Mouse (Mus musculus) midbrain, postnatal 0 days (tissue): ENCODE results near the gene Rab7. TPM values are rescaled to one million over a fixed set of nuclear protein-coding genes. Genes with fewer than 3 reads are reported as not detected.

Experiments used
- ATAC-seq: fragments of 200-750 bp; cut with Nextera tagmentation; 2 replicates; pipeline ENCODE4 v1.8.0; 2017; ENCODE audit warnings: moderate number of reproducible peaks, mild to moderate bottlenecking, moderate TSS enrichment, moderate library complexity; ENCODE audit not compliant: low FRiP score
- DNase-seq: peaks from one replicate; pipeline ENCODE4 v3.0.0-alpha.2; 2015; ENCODE audit warnings: low spot score
- H3K27ac ChIP-seq: fragments of 300-500 bp; sonication (generic); 2 replicates; pipeline ENCODE4 v1.5.1; 2014; ENCODE audit warnings: low read depth, mild to moderate bottlenecking, low read length, mixed read lengths
- H3K27me3 ChIP-seq: fragments of 300-500 bp; sonication (generic); 2 replicates; pipeline ENCODE4 v1.6.1; 2014; ENCODE audit warnings: low read length, control low read depth, mixed read lengths; ENCODE audit not compliant: insufficient read depth
- H3K36me3 ChIP-seq: fragments of 300-500 bp; sonication (generic); 2 replicates; pipeline ENCODE4 v1.6.1; 2014; ENCODE audit warnings: low read length, control low read depth, mixed read lengths; ENCODE audit not compliant: insufficient read depth
- H3K4me1 ChIP-seq: fragments of 300-500 bp; sonication (generic); 2 replicates; pipeline ENCODE4 v1.6.1; 2014; ENCODE audit warnings: mild to moderate bottlenecking, control low read depth, antibody characterized with exemption, low read length, mixed read lengths; ENCODE audit not compliant: insufficient read depth
- H3K4me2 ChIP-seq: fragments of 300-500 bp; sonication (generic); 2 replicates; pipeline ENCODE4 v1.6.1; 2014; ENCODE audit warnings: low read depth, mild to moderate bottlenecking, low read length, mixed read lengths; ENCODE audit not compliant: poor library complexity, severe bottlenecking
- H3K4me3 ChIP-seq: fragments of 300-500 bp; sonication (generic); 2 replicates; pipeline ENCODE4 v1.5.1; 2014; ENCODE audit warnings: low read depth, mild to moderate bottlenecking, low read length, moderate library complexity
- H3K9ac ChIP-seq: fragments of 300-500 bp; sonication (generic); replicated peaks from 2 replicates; pipeline ENCODE4 v1.6.1; 2014; ENCODE audit warnings: mild to moderate bottlenecking, low read length, moderate library complexity, mixed read lengths; ENCODE audit not compliant: poor library complexity, severe bottlenecking
- H3K9me3 ChIP-seq: fragments of 300-500 bp; sonication (generic); 2 replicates; pipeline ENCODE4 v1.6.1; 2016; ENCODE audit warnings: low read length, control low read depth
- CTCF ChIP-seq: IDR thresholded peaks from 2 replicates; pipeline ENCODE4 v1.5.1; 2016; ENCODE audit warnings: antibody characterized with exemption, mild to moderate bottlenecking
- WGBS: fragments of 180-500 bp; shearing (Covaris S2); extraction: QIAGEN DNeasy Blood & Tissue Kit; methylation state at CpG from one replicate; pipeline ENCODE4 v1.1.7; 2014; 5-methylcytosine and 5-hydroxymethylcytosine counted together
- polyA plus RNA-seq: library from polyadenylated mRNA; unstranded; fragments of >200 nt; fragmentation: Nextera tagmentation; extraction: Ambion mirVana; gene quantifications from 2 replicates; pipeline ENCODE4 v1.2.1, GENCODE M21; 2015
- total RNA-seq: library from RNA; depleted of rRNA; stranded (reverse); fragments of >200 nt; gene quantifications from 2 replicates; pipeline ENCODE4 v1.2.3, GENCODE M21; 2014

The Rab7 gene
- total and polyA plus RNA-seq, 2 experiments from 2014 or later: 87.5 to 356 TPM

GRCm38 (mm10) chr6:88039426-88039825 is 5.6 kb downstream of the Rab7 start:
- no peak overlapping the region for H3K27ac ChIP-seq
- no peaks in the 10 kb centered on the region for H3K9me3 ChIP-seq
- no peak overlapping the region for H3K9ac ChIP-seq
- DNase-seq (no peak), ATAC-seq (no peak)
- 99% methylated on average over 4 of the region's 4 CpGs for WGBS
- H3K4me3 ChIP-seq: no peak overlapping the region
- no peaks in the 10 kb centered on the region for H3K27me3 ChIP-seq
- TF ChIP-seq CTCF: no peak
- peaks cover 7% of the 10 kb centered on the region for H3K4me1 ChIP-seq
- no peaks in the 10 kb centered on the region for H3K36me3 ChIP-seq
- no peak overlapping the region for H3K4me2 ChIP-seq

GRCm38 (mm10) chr6:88037471-88038045 is 7.5 kb downstream of the Rab7 start:
- Histone ChIP-seq H3K4me2 (no peak overlapping the region), H3K36me3 (no peaks in the 10 kb centered on the region), H3K4me3 (no peak overlapping the region), H3K4me1 (0 out of 2 replicates have a peak, but pooled peaks cover 2% of the 10 kb centered on the region), H3K9me3 (no peaks in the 10 kb centered on the region), H3K9ac (no peak overlapping the region), H3K27me3 (no peaks in the 10 kb centered on the region), H3K27ac (no peak overlapping the region)
- WGBS: 66% methylated on average over 4 of the region's 4 CpGs
- DNase-seq: peak; percentile 14
- no peak for TF ChIP-seq CTCF
- ATAC-seq: no peak

- WGBS: 94% methylated on average over 3 of the region's 3 CpGs
- no peaks in the 10 kb centered on the region for H3K4me1 ChIP-seq
- H3K27ac ChIP-seq: no peak overlapping the region
- ATAC-seq: no peak
- H3K4me2 ChIP-seq: no peak overlapping the region
- no peak overlapping the region for H3K9ac ChIP-seq
- DNase-seq: no peak
- H3K4me3 ChIP-seq: no peak overlapping the region
- no peaks in the 10 kb centered on the region for H3K36me3 ChIP-seq
- no peaks in the 10 kb centered on the region for H3K27me3 ChIP-seq
- TF ChIP-seq CTCF: no peak
- no peaks in the 10 kb centered on the region for H3K9me3 ChIP-seq
Observed at GRCm38 (mm10) chr6:88033504-88033903, 11.6 kb downstream of the Rab7 start.

- 94% methylated on average over 2 of the region's 2 CpGs for WGBS
- ATAC-seq: no peak
Observed at GRCm38 (mm10) chr6:88030432-88030831, 14.6 kb downstream of the Rab7 start.

GRCm38 (mm10) chr6:88027390-88027789 is 17.7 kb downstream of the Rab7 start:
- Histone ChIP-seq H3K4me2 (no peak overlapping the region), H3K36me3 (no peaks in the 10 kb centered on the region), H3K9ac (no peak overlapping the region), H3K4me3 (no peak overlapping the region), H3K27me3 (no peaks in the 10 kb centered on the region), H3K9me3 (no peaks in the 10 kb centered on the region), H3K4me1 (no peaks in the 10 kb centered on the region), H3K27ac (no peak overlapping the region)
- WGBS: 62% methylated on average over 5 of the region's 5 CpGs
- ATAC-seq (no peak), DNase-seq (no peak)
- no peak for TF ChIP-seq CTCF

More at GRCm38 (mm10) chr6:88030432-88030831, 14.6 kb downstream of the Rab7 start:
- H3K27ac ChIP-seq: no peak overlapping the region
- H3K4me2 ChIP-seq: no peak overlapping the region
- no peak for DNase-seq
- no peak for TF ChIP-seq CTCF
- no peaks in the 10 kb centered on the region for H3K9me3 ChIP-seq
- no peak overlapping the region for H3K9ac ChIP-seq
- no peaks in the 10 kb centered on the region for H3K27me3 ChIP-seq
- H3K36me3 ChIP-seq: no peaks in the 10 kb centered on the region
- no peak overlapping the region for H3K4me3 ChIP-seq
- no peaks in the 10 kb centered on the region for H3K4me1 ChIP-seq

- DNase-seq (no peak), ATAC-seq (no peak)
- 95% methylated on average over 10 of the region's 10 CpGs for WGBS
- no peaks in the 10 kb centered on the region for H3K27me3 ChIP-seq
- no peak overlapping the region for H3K9ac ChIP-seq
- TF ChIP-seq CTCF: no peak
- H3K4me2 ChIP-seq: no peak overlapping the region
- H3K27ac ChIP-seq: no peak overlapping the region
- no peaks in the 10 kb centered on the region for H3K9me3 ChIP-seq
- no peaks in the 10 kb centered on the region for H3K36me3 ChIP-seq
- no peaks in the 10 kb centered on the region for H3K4me1 ChIP-seq
- no peak overlapping the region for H3K4me3 ChIP-seq
Observed at GRCm38 (mm10) chr6:88023316-88023890, 21.7 kb downstream of the Rab7 start.
